Mouse (Mus musculus) heart, adult 8-10 months (tissue): ENCODE results near the gene Cep250. TPM values are rescaled to one million over a fixed set of nuclear protein-coding genes. Genes with fewer than 3 reads are reported as not detected.
"Not testable (repeated sequence)": the region's sequence is repeated elsewhere in the genome, so short reads cannot be mapped to it uniquely, and the experiment has no call there.

Experiments
- DNase-seq: peaks from one replicate; pipeline ENCODE4 v3.0.0; 2022; ENCODE audit warnings: low spot score
- total RNA-seq, 4 experiments: library from RNA; stranded (reverse); gene quantifications; 2 replicates each; pipeline ENCODE4 v1.2.4; 2022

Gene Cep250
- total RNA-seq = 1 to 10 TPM; 4.1 to 8.8 (median 6.0) TPM

DNA sequence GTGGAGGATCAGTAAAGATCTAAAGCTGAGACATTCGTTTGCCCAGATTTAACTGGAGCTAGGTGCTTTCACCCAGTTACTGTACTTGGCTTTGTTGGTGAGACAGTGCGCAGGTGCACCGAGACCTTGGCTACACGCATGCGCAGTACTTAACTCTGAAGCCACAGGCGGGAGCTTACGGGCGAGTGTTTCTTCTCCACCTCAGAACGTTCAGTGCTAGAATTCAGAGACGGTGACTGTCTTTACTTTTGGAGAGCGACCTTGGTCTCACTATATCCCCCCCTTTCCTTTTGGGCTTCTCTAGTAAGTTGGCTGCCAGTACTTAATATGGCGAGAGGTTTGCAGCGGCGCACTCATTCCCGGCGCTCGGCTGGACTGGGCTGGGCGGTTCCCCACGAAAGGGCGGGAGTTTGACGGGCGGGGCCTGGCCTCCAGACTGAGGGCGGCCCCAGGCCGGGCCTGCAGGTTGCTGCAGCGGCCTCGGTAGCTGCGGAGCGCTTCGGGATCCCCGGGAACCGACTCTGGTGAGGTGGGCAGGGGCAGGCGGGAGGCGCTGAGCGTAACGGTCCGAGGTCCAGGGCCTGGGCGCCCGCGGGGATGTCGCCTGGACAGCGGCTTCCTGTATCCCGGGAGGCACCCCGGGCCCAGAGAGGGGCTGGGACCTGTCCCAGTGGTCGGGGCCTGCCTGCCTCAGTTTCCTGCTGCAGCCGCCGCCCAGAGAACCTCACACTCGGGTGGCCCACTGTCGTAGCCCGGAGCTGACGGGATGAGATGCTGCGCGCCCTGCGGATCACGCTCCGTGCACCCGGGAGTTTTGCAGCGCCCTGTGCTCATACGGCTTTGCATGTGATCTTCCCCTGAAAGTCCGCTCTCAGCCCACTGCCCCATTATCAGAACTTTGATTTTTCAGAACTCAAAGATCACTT, at the start of gene Cep250:
TSS of gene Cep250 (plus strand) at position 325 of the 926 bp plus-strand sequence.
- peak; percentile 91 for DNase-seq

- no peak for DNase-seq
Measured at GRCm38 (mm10) chr2:155914684-155915083, 41.6 kb upstream of the Cep250 start.

DNA sequence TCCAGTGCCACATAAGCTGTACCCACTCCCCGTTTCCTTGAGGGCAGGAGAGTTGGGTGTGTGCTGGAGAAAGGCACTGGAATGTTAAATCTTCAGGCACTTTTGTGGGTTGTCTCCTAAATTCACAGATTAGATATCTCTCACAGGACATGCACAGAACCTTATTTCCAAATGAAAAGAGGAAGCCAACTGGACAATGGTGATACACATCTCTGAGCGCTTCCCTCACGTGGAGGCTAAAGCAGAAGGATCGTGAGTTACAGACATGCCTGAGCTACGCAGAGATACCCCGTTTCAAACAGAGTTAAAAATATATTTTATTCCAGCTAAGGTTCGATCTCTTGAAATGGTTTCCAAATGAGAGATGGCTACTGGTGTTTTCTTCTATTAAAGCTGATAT, 33.1 kb upstream of the Cep250 start:
- DNase-seq = no peak

DNA sequence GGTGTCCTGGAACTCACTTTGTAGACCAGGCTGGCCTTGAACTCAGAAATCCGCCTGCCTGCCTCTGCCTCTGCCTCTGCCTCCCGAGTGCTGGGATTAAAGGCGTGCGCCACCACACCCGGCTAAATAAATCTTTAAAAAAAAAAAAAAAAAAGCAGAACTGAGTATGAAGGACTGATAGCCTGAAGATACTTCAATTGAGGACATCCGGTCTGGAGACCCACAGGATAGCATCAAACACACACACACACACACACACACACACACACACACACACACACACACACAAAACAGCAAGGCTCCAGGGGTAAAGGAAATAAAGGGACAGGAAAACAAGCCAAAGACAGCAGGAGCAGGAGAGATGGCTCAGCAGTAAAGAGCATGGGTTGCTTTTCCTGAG, 31.0 kb upstream of the Cep250 start:
- DNase-seq = not testable (repeated sequence)

- DNase-seq = no peak
Measured at GRCm38 (mm10) chr2:155928711-155929345, 27.4 kb upstream of the Cep250 start.

- DNase-seq = peak; percentile 96
Measured at GRCm38 (mm10) chr2:155929531-155930442, 26.5 kb upstream of the Cep250 start, which contains the start of gene Uqcc1. Gene Uqcc1, minus strand, starts transcription at chr2:155930310.

DNA sequence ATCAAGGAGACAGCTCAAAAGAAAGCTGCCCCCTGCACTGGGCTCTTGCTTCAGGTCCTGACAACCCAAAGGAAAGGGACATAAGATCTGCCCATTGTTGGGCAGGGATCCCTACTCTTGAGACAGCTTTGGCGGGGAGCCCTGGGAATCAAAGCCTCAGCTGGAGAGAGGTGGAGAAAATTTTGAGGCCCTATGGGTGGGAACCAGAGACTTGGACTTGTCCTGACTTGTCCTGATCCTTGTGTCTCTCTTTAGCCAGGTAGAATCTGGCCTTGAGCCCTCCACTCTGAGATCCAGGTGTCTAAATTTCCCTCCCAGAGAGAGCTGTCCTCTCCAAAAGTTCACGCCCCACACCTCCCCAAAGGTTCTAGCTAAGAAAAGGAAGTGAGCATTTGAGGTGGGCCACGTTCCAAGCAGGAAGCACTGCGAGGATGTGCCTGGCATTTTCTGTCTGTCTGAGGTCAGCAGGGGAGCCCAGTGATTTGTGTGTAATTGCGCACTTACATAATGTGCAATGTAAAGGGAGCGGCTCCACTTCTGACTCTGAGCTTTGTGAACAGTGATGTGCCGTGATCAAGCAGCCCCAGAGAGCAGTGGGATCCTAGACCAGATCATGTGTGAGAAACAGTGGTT, 16.2 kb upstream of the Cep250 start:
- DNase-seq = no peak

DNA sequence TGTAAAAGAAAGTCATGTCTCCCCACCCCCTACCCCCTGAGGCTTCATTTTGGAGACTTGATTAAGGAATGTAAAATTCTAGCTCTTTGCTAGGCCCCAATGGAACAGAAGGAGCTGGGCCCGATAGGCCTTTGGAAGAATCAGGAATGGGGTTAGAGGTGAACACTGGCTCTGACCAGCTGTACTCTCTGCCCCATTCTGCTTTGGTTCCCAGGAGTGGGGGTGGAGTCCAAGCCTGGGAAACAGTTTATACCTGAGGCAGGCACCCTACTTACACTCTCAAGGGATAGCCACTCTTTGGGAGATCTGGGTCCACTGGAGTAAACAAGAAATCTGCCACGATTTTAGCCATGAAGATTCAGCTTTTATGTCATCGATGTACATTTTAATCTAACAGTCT, 15.6 kb upstream of the Cep250 start, which contains the start of gene Gm15557:
TSS of gene Gm15557 (plus strand) at position 48 of the 400 bp plus-strand sequence.
- DNase-seq = no peak

DNA sequence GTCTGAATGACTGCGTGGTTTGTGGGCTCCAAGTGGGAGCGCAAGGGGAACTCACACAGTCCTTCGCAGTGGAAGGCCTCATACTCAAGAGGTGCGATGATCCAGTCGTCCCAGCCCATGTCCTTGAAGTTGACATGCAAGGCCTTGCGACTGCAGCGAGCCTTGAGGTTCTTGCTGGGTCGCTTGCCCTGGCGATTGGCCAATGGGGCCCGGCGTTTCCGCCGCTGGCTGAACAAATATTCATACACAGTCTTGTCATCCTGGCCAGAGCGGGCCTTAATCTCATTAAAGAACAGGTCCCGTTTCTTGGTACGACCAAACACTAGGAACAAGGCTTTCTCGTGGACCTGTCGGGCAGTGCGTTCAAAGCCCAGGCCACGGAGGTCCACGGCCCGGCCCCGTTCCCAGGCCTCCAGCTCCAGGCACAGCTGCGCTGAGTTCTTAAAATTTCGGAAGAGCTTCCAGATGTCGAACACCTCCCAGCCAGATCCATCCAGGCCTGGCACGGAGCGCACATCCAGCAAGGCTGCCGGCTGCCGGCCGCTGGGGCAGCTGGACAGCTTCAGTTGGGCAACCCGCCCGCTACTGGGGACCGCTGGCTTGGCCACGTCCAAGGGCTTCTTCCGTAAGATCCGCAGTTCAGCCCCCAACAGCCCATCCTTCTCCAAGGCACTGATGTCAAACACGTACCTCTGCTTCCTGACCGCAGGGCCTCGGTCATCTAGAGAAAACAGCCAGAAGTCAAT, 14.4 kb upstream of the Cep250 start:
- no peak for DNase-seq

DNA sequence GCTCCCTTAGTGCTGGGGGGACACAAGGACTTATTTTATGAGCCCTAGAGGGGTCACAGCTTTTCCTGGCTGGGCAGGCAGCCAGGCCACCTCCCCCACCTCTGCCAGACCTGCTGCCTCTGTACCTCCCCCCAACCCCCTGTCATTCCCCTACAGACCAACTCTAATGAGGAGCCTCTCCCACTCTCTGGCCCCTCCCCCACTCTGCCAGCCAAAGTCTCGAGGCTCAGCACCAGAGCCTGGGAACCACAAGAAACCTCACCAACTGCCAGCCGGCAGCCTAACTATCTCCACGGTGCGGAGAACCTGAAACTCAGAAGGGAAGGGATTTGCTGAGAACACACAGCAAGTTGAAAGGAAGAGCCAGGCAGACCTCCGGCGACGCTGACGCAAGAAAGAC, 12.8 kb upstream of the Cep250 start:
- DNase-seq = no peak

- no peak for DNase-seq
Measured at GRCm38 (mm10) chr2:155944685-155945084, 11.6 kb upstream of the Cep250 start.

GRCm38 (mm10) chr2:155945124-155945523, 11.1 kb upstream of the Cep250 start, which contains the start of gene Gdf5:
Gene Gdf5, minus strand, starts transcription at chr2:155945367.
- DNase-seq = no peak

DNA sequence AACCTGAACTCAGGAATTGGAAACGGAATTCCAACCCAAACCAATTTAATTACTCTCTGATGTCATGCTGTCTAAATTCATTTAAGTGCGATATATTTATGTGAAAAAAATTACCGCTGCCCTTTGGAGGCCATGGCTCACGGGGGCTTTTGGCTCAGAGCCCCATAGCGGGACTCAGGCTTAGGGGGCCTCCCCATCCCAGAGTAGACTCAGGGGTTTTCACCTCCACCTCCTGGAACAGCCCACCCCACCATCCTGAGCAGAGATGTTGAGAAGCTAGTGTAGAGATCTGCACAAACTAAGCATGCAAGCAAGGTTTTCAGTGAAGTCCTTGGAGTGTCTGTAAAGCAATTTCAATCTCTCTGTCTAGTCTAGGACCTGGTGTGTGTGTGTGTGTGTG, 10.7 kb upstream of the Cep250 start:
- no peak for DNase-seq

DNA sequence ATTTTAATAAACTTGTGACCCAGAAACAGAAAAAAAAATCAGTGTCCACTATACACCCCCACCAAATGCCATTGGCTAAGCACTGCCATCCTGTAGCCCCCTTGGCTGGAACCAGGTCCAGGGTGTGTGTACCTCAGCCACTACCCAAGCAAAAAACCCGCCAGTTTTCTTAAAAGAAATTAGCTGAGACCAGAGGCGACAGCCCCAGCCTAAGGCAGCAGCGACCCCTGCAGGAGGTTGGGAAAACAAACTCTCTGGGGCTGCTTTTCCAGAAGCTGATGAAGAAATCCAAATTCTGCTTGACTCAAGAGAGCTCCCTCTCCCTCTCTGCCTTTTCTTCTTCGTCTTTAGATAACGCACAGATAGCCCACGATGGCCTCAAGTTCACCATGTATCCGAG, 10.2 kb upstream of the Cep250 start:
- peak; percentile 48 for DNase-seq

DNA sequence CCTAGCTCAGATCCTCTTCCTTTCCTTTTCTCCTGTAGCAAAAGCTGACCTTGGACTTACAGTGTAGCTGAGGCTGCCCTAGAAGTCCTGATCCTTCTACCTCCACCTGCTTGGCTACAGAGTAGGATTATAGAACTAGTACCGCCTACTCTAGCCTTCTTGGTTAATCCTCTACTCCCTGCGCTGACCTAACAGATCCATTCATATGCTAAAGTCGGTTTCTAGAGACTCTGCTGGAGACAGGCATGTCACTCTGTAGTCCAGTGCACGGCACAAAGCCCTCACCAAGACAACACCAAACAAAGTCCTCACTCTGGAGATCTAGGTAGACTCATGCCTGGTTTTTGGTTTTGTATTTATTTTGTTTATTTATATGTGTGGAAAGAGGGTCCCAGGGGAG, 9.8 kb upstream of the Cep250 start:
- no peak for DNase-seq

DNA sequence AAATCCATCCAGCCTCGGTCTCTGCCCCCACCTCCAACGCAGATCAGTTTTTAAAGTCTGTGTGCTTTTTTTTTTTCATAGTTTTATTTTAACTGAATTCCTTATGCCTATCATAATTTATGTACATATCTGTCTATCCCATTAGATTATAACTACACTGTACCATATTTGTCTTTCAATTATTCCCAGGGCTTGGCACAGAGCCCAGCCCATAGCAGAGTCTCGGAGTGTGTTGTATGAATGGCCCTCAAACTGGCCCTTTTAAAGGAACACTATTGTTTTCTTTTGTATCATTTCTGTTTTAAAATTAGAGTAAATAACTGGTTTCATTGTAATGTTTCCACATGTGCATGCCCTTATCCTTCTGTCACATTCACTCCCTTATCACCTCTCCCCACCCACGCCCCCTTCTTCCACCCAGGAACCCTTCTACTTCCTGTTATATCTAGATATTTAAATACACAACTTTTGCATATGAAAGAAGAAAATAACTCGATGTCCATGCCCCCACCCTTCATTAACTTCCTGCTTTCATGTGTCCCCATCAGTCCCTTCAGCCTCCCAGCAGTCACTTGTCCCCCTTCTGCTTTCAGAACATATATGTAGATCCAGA, 8.8 kb upstream of the Cep250 start:
- DNase-seq = no peak

DNA sequence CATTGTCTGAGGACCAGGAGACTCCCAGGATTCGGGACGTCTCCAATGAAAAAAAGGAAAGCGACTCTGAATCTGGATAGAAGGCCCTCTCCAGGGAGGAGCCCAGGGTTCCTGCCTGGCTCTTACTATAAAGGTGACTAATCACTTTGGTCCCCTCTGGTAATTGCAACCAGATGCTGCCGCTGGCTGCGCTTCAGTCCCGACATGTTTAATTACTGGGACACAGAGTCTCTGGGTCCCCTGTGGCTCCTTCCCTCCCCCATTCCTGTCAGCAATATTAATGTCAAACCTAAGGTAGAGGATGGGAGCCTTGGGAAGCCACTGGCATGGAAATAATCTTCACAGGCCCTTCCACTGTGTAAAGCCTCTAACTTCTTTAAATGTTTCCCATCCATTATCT, 6.9 kb upstream of the Cep250 start:
- no peak for DNase-seq

DNA sequence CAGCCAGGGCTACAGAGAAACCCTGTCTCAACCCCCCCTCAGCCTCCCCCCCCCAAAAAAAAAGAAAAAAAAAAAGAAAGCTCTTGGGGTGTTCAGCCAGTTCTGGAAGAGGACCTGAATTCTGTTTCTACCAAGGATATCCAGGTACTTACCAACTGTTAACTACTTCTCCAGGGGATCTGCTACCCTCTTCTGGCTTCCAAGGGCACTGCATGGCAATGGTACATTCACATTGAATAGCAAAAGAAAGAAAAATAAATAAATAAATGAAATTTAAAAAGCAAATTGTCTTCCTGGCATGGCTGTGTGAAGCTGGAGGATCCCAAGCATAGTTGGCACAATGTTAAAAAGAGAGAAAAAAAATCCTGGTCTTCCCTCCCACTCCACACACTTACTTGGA, 4.3 kb upstream of the Cep250 start:
- DNase-seq = no peak

DNA sequence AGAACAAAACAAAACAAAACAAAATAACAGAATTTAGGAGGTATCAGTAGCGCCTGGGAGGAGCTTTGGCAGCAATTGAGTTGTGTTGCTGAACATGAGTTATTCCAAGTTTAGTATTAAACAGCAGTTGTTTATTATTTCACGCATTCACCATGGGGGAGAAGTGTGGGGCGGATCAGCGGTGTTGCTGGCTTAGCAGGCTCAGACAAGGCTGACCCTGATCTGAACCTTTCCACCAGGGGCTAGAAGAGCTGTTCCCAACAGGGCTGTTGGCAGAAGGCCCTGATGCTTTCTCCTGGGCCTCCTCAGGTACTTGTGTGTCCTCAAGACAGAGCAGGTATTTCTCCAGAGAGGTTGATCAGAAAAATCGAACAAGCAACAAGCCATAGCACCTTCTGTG, 3.7 kb downstream of the Cep250 start:
- no peak for DNase-seq

DNA sequence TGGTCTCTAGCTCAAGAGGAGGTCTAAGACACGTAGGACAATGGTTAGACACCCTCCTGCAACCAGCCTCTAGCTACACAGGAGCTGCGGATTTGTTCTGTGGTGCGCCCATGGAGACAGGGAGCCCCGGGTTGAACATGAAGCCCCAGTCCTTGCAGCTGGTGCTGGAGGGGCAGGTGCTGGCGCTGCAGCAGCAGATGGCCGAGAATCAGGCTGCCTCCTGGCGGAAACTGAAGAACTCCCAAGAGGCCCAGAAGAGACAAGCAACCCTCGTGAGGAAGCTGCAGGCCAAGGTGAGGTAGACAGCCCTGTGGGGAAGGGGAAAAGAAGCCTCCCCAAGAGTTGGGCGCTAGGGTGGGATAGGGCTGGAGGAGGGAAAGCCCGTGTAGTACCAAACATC, 5.6 kb downstream of the Cep250 start:
- DNase-seq = no peak
